Mouse (Mus musculus) ES-CJ7 (cell line): ENCODE data around the gene Cep95.
"Not testable (repeated sequence)": the region's sequence is repeated elsewhere in the genome, so short reads cannot be mapped to it uniquely, and the experiment has no call there.

Experiments used
- DNase-seq: peaks from one replicate; pipeline ENCODE4 v3.0.0; 2011; ENCODE audit warnings: low read depth, low spot score

Cep95 gene

GRCm38 (mm10) chr11:106788775-106789459 lies at the start of gene Cep95, which contains the start of gene Ddx5:
Gene Cep95, plus strand, starts transcription at chr11:106789252.
Gene Ddx5, minus strand, starts transcription at chr11:106789185.
- DNase-seq = peak; percentile 99

GRCm38 (mm10) chr11:106740724-106741123 lies 48.3 kb upstream of the Cep95 start:
- not testable (repeated sequence) for DNase-seq

DNA sequence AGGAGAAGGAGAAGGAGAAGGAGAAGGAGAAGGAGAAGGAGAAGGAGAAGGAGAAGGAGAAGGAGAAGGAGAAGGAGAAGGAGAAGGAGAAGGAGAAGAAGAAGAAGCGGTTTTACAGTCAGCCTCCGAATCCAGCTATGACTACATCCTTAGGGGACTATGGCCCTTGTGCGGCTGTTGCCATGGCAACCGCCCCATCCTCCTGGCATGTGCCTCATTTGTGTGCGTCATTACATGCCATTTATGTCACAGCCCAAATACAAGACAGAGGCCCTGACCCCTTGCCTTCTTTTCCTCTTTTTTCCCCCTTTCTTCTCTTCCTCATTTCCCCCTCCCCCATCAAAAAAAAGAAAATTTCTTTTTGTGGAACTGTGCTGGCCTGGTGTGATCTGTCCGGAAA lies 47.8 kb upstream of the Cep95 start:
- no peak for DNase-seq

DNA sequence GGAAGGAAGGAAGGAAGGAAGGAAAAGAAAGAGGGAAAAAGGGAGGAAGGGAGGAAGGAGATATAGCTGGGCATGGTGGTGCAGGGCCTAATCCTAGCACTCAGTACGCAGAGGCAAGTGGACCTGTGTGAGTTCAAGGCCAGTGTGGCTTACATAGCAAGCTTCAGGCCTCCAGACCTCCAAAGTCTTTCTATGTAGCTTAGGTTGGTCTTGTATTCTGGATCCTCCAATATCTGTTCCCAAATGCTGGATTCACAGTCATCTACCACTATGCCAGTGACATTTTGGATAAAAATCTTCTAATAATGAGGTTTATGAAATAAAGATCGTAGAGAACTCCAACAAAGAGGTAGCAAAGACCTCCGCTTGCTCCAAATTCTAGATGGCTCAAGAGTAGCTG lies 47.2 kb upstream of the Cep95 start:
- no peak for DNase-seq

DNA sequence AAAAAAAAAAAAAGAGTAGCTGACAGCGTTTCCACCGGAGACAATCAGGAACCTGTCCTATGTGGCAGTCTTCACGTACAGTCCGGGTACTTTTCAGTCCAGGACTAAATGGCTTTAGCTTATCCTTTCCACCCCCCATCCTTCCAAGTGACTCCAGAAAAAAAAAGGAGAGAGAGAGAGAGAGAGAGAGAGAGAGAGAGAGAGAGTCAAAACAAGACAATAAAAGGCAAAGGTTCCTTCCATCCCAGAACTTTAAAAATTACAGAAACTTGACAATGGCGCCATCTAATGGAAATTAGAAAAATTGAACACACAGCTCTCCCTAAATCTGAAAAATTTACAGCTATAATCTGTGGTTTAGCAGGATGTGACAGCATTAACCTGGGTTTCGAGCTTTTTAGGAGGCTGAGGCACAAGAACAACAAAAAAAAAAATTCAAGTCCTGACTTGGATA lies 46.6 kb upstream of the Cep95 start:
- DNase-seq = peak; percentile 50

GRCm38 (mm10) chr11:106744949-106745348 lies 44.1 kb upstream of the Cep95 start:
- DNase-seq = no peak

GRCm38 (mm10) chr11:106749557-106750120 lies 39.4 kb upstream of the Cep95 start:
- DNase-seq = not testable (repeated sequence)

DNA sequence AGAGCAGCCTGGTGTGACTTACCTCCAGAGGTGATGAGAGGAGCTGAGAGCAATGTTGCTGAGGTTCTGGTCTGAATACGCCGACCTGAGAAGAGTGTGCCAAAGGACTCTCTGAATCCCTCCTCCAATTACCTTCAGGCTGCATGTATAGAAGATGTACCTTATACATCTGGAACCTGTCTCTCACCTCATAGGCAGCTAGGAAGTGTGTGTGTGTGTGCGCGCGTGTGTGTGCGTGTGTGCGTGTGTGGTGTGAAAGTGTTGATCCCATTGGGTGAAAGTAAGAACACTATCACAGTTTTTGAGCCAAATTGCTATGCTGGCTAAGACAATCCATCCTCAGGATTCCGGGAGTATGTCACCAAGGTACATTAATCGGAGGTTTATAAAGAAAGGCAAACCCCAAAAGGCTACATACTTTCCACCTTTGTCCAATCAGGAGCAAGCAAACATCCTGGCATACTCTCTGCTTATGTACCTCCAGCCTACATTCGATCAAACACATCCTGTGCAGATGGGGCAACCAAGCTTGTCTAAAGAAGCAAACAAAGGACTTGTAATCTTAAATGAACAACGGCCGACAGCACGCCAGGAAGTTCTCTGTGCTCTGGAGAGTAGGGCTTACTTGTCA lies 38.8 kb upstream of the Cep95 start, which contains the start of gene Pecam1:
TSS of gene Pecam1 (minus strand) at position 508 of the 631 bp plus-strand sequence.
- DNase-seq = no peak

DNA sequence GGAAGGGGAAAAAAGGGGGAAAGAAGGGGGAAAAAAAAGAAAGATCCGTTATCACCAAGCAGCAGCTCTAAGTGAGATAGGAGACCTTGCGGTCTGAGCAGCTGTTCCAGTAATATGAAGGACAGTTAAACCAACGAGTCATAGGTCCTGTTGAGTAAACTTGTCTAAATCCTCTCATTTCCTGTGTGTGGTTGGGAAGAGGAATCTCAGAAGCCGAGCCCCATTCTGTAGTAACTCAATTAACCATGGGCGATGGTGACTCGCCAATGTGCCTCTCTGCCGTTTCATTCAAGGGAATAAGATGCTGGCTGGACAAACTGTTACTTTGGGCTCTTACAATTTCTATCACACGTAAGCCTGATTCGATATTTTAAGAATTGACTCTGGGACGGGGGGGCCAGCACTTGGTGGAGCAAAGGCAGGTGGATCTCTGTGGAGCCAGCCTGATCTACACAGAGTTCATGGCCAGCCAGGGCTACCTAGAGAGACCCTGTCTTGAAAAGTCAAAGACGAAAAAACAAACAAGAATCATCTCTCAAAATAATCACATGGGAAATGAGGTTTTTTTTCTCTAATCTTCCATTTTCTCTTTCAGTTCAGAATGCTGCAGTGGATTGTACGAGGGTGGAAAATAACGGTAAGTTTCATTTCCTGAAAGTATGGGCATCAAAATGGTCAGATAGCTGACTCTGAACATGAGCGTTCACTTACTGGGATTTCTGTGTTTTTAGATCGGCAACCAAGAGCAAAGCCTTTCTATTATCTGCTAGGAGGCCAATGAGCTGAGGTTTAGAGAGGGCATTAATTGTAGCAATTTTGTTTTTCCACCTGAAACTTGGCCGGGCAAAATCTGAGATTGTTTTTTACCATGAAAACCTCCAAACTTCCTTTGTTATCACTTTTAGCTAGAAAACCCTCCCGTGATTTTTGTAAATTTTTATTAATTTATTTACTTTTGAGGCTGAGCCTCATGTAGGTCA lies 37.7 kb upstream of the Cep95 start, which contains the start of gene Milr1:
TSS of gene Milr1 (plus strand) at position 188 of the 980 bp plus-strand sequence.
- DNase-seq = no peak

DNA sequence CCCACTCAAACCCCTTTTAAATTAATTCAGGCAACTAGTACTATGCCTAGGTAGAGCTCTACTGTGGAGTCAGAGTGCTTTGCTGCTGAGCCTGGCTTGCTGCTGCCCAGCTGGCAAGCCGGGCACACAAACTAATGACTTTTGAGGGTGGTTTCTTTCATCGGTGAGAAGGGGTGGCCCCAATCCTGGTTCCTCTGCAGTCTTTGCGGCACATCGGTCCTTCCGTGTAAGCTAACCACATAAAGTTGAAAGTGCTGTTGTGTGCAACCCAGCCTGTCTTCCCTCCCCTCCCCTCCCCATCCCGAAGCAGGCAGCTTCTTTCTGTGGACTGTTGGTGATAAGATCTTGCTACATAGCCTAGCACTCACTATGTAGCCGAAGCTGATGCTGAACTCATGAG lies 36.9 kb upstream of the Cep95 start:
- no peak for DNase-seq

DNA sequence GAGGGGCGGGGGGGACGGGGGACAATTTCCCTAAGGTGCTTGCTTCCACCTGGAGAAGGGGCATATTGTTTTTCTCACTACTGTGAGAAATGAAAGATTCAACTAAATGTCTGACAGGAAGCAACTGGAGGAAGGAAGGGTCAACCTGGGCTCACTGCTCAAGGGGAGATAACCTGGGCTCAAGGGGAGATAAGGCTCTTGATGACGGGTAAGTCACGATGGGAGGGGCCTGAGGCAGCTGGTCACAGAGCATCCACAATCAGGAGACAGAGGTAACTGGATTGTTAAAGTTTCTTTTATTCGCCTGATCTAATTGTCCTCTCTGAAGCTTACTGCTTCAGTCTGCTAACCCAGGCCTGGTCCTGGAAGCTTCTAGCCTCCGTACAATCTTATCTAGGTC lies 35.7 kb upstream of the Cep95 start:
- DNase-seq = no peak

DNA sequence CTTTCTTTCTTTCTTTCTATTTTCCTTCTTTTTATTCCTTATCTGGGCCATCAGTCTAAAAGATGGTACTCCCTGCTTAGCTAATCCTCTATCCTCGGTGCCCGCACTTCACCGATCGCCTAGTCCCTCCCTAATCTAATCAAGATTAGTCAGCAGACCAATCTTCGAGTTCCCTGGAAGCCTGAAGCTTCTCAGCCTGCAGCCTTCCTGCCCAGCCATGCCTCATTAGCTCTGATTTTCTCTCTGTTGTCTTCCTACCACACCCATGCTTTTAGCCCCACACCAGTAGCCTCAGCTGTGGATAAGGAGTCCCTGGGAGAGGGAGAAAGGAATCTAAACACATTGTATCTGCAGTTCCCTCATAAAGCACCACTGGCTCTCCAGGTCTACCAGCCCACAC lies 33.5 kb upstream of the Cep95 start:
- DNase-seq = no peak

- DNase-seq = no peak
Measured at GRCm38 (mm10) chr11:106759028-106759427, 30.0 kb upstream of the Cep95 start.

- DNase-seq = no peak
Measured at GRCm38 (mm10) chr11:106760511-106760910, 28.5 kb upstream of the Cep95 start.

DNA sequence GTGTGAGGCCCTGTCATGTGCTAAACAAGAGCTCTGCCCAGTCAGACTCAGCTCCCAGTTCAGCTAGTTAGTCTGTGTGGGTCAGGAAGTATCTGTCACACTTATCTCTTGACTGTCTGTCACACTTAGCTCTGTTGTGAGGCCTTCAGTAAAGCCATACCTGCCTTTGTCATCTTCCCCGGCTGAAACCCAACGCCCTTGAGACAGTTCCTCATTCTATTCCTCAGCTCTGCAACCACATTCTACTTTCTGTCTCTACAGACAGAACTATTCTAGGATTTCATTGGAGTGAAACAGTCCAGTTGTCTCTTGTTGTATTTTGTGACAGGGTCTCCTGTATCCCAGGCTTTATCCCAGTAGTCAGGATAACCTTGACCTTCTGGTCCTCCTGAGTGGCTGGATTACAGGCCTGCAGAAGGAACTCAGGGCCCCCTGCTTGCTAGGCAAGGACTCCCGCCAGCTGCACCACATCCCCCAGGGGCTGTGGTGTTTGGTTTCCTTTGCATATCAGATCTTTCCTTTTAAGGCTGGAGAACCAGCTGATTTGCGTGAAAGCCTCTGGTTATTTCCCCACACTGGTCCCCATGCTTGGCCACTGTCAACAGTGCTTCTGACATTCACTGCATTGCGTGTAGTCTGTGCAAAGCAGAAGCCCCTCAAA lies 26.8 kb upstream of the Cep95 start:
- DNase-seq = peak; percentile 66

DNA sequence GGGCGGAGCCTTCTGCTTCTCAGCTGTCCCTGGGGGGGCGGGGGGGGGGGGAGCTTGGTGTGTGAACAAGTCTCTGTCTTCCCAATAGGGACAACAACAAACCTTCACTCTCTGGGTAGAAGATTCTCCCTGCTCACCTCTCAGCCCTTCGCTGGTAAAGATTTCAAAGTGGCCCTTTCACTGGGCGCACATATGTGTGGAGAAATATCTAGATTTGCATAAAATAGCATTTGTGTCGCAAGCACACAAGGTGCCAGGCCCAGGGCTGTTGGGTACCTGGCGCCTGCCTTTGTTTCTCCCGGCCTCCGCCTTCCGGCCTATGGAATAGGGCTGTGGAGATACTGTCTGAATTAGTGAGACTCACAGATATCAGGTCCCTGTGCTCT lies 26.3 kb upstream of the Cep95 start:
- DNase-seq = no peak

DNA sequence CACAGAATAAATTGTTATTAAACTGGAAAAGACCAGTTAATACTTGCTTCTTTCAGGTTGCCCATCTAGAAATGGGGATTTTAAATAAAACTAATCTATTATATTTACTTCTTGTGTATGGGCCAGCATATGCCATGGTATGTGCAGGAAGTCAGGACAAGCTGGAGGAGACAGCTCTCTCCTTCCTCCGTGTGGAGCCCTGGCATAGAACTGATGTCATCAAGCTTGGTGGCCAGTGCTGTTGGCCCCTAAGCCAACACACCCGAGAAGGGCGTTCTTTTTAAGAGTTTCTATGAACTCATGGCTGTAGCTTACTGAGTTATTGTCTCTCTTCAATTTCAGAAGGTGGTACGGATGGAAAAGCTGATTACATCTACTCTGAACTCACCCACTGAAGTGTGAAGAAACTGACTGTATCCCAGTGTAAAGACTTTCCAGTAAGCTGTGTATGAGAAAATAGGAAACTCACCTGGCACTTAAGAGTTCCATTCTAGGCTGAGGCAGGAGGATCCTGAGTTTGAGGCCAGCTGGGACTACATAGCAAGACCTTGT lies 22.4 kb upstream of the Cep95 start:
- DNase-seq = no peak

DNA sequence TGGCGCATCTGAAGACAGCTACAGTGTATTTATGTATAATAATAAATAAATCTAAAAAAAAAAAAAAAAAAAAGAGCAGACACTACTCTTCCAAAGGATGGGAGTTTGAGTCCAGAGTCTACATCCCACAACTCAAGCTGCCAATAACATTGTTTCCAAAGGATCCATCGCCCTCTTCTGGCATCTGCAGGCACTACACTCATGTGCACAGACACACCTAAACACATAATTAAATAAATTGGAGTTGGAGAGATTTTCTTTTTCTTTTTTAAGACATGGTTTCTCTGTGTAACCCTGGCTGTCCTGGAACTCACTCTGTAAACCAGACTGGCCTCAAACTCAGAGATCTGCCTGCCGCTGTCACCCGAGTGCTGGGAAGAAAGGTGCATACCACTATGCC lies 21.5 kb upstream of the Cep95 start:
- DNase-seq = peak; percentile 50

DNA sequence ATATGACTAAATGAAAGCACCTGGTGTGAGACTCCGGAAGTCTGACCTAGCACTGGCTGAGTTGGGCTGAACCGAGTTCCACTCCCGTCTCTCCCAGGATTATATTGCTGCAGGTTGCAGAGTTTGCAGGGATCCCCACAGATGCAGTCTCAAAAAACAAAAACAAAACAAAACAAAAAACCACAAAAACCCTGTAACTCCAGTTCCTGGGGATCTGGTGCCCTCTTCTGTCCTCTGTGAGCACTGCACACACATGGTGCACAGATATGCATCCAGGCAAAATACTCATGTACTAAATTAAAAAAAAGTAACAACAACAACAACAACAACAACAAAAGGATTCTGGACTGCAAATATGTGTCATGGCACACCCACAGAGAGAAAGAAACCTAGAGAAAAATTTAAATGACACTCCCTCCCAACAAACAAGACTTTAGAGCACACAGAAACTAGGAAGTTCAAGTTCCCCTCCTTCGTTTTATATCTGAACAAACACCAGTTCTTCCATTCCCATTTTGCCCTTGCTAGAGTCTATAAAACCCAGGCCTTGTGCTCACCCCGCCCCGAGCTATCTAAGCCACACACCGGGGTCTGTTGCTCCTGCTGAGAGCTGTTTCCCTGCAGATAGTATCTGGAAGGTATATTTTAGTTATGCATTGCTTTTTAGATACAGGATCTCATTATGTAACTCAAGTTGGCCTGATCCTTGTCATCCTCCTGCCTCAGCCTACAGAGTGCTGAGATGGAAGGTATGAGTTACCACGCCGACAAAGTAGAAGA lies 18.7 kb upstream of the Cep95 start:
- DNase-seq = no peak

DNA sequence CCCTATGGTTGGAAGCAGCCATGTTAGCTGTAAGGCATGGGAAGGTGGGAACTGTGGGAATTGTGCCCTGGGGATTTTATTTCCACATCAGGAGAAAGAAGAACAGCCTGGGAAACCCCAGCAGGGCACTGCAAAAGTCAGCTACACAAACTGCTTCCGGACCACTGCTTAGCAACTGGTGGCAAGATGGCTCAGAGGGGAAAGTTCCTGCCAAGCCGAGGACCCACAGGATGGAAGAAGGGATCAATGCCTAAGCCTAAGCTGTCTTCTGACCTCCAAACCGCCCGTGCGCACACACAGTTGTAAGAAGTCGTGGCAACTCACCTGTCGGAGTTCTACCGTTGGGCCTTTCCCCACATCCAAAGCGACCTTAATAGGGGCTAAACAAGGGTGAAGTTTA lies 16.0 kb upstream of the Cep95 start:
- DNase-seq = no peak
